Mouse (Mus musculus): ENCODE data around the gene Dnm3. TPM values are rescaled to one million over a fixed set of nuclear protein-coding genes. Genes with fewer than 3 reads are reported as not detected.
"Not testable (repeated sequence)": the region's sequence is repeated elsewhere in the genome, so short reads cannot be mapped to it uniquely, and the experiment has no call there.

Dnm3 gene
- polyA plus RNA-seq, 1 experiment from 2014 or later: 13.7 TPM

GRCm38 (mm10) chr1:162428904-162429303 is 48.9 kb downstream of the Dnm3 start:
- 34% methylated on average over 2 of the region's 2 CpGs for WGBS
- no peak overlapping the region for H3K4me3 ChIP-seq (replicated peaks)
- ATAC-seq (ENCODE audit: insufficient number of reproducible peaks, low FRiP score, low TSS enrichment, low read depth): no peak
- no peaks in the 10 kb centered on the region for H3K36me3 ChIP-seq
- H3K27me3 ChIP-seq: no peaks in the 10 kb centered on the region
- no peak overlapping the region for H3K4me2 ChIP-seq (replicated peaks)
- no peaks in the 10 kb centered on the region for H3K9me3 ChIP-seq (replicated peaks)
- no peaks in the 10 kb centered on the region for H3K4me1 ChIP-seq
- no peak overlapping the region for H3K27ac ChIP-seq (replicated peaks)
- H3K9ac ChIP-seq: no peak overlapping the region

- no peaks in the 10 kb centered on the region for H3K27me3 ChIP-seq
- no peak overlapping the region for H3K9ac ChIP-seq
- no peaks in the 10 kb centered on the region for H3K9me3 ChIP-seq (replicated peaks)
- no peaks in the 10 kb centered on the region for H3K36me3 ChIP-seq
- no peak overlapping the region for H3K4me3 ChIP-seq (replicated peaks)
- ATAC-seq (ENCODE audit: insufficient number of reproducible peaks, low FRiP score, low TSS enrichment, low read depth): no peak
- WGBS: 68% methylated on average over 15 of the region's 15 CpGs
- no peak overlapping the region for H3K27ac ChIP-seq (replicated peaks)
- H3K4me2 ChIP-seq (replicated peaks): no peak overlapping the region
- H3K4me1 ChIP-seq: no peaks in the 10 kb centered on the region
These were observed 51.8 kb downstream of the Dnm3 start for GRCm38 (mm10) chr1:162425930-162426478.

GRCm38 (mm10) chr1:162422826-162423225 is 55.0 kb downstream of the Dnm3 start:
- Histone ChIP-seq H3K27me3 (no peaks in the 10 kb centered on the region), H3K27ac (replicated peaks) (no peak overlapping the region), H3K36me3 (no peaks in the 10 kb centered on the region), H3K4me3 (replicated peaks) (no peak overlapping the region), H3K9me3 (replicated peaks) (no peaks in the 10 kb centered on the region), H3K4me2 (replicated peaks) (no peak overlapping the region), H3K4me1 (no peaks in the 10 kb centered on the region), H3K9ac (no peak overlapping the region)
- ATAC-seq (ENCODE audit: insufficient number of reproducible peaks, low FRiP score, low TSS enrichment, low read depth): no peak
- WGBS: 79% methylated on average over 6 of the region's 6 CpGs

DNA sequence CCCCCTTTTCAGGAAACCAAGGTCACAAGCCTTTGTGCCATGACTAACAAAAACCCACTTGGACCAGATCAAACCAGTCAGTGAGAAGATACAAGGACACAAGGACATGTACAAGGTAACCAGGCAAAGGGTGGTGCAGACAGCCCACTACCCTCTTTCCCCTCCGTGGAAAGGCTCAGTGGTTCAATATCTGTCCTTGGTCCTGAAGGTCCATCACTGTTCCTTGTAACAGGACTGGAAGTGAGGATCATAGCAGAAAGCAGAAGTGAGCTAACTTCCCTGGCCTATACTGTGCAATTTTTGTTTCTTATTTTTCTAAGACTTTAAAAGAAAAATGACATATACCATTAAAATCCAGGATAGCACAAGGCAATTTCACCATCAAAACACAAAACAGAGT is 64.0 kb downstream of the Dnm3 start:
- no peak for ATAC-seq (ENCODE audit: insufficient number of reproducible peaks, low FRiP score, low TSS enrichment, low read depth)
- Histone ChIP-seq H3K36me3 (no peaks in the 10 kb centered on the region), H3K9ac (no peak overlapping the region), H3K9me3 (replicated peaks) (no peaks in the 10 kb centered on the region), H3K4me2 (replicated peaks) (no peak overlapping the region), H3K4me1 (no peaks in the 10 kb centered on the region), H3K27me3 (no peaks in the 10 kb centered on the region), H3K4me3 (replicated peaks) (no peak overlapping the region), H3K27ac (replicated peaks) (no peak overlapping the region)
- WGBS: 6% methylated on average over 1 of the region's 1 CpGs

- Histone ChIP-seq H3K9ac (no peak overlapping the region), H3K4me3 (replicated peaks) (no peak overlapping the region), H3K27ac (replicated peaks) (no peak overlapping the region), H3K27me3 (no peaks in the 10 kb centered on the region), H3K4me2 (replicated peaks) (no peak overlapping the region), H3K4me1 (no peaks in the 10 kb centered on the region), H3K36me3 (no peaks in the 10 kb centered on the region), H3K9me3 (replicated peaks) (no peaks in the 10 kb centered on the region)
- 53% methylated on average over 7 of the region's 7 CpGs for WGBS
- no peak for ATAC-seq (ENCODE audit: insufficient number of reproducible peaks, low FRiP score, low TSS enrichment, low read depth)
These were observed 64.9 kb downstream of the Dnm3 start for GRCm38 (mm10) chr1:162412787-162413429.

GRCm38 (mm10) chr1:162410207-162410965 is 67.4 kb downstream of the Dnm3 start:
- Histone ChIP-seq H3K27me3 (no peaks in the 10 kb centered on the region), H3K9me3 (replicated peaks) (no peaks in the 10 kb centered on the region), H3K4me2 (replicated peaks) (no peak overlapping the region), H3K4me3 (replicated peaks) (no peak overlapping the region), H3K4me1 (no peaks in the 10 kb centered on the region), H3K36me3 (no peaks in the 10 kb centered on the region), H3K27ac (replicated peaks) (no peak overlapping the region), H3K9ac (no peak overlapping the region)
- ATAC-seq (ENCODE audit: insufficient number of reproducible peaks, low FRiP score, low TSS enrichment, low read depth): no peak
- 68% methylated on average over 14 of the region's 14 CpGs for WGBS

DNA sequence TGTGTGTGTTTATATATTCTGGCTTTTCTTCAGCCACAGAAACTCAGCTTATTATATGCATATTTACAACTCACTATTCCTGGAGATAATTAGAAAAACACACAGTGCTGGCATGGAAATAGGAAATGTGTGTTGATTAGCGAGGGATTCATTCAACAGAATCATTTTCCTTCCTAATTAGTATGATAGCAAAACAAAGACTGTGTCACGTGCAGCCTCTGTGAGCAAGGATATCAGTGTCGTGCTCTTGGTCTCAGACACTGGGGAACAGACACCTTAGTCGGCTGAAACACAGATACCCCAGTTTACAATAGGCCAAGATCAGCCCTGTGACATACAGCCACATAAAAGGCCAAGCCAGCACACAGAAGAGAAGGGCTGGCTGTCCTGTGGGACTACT is 83.3 kb downstream of the Dnm3 start:
- no peak overlapping the region for H3K27ac ChIP-seq (replicated peaks)
- WGBS: 40% methylated on average over 4 of the region's 4 CpGs
- H3K27me3 ChIP-seq: no peaks in the 10 kb centered on the region
- H3K4me2 ChIP-seq (replicated peaks): no peak overlapping the region
- no peak for ATAC-seq (ENCODE audit: insufficient number of reproducible peaks, low FRiP score, low TSS enrichment, low read depth)
- no peaks in the 10 kb centered on the region for H3K4me1 ChIP-seq
- H3K36me3 ChIP-seq: no peaks in the 10 kb centered on the region
- H3K9me3 ChIP-seq (replicated peaks): no peaks in the 10 kb centered on the region
- no peak overlapping the region for H3K4me3 ChIP-seq (replicated peaks)
- H3K9ac ChIP-seq: no peak overlapping the region

DNA sequence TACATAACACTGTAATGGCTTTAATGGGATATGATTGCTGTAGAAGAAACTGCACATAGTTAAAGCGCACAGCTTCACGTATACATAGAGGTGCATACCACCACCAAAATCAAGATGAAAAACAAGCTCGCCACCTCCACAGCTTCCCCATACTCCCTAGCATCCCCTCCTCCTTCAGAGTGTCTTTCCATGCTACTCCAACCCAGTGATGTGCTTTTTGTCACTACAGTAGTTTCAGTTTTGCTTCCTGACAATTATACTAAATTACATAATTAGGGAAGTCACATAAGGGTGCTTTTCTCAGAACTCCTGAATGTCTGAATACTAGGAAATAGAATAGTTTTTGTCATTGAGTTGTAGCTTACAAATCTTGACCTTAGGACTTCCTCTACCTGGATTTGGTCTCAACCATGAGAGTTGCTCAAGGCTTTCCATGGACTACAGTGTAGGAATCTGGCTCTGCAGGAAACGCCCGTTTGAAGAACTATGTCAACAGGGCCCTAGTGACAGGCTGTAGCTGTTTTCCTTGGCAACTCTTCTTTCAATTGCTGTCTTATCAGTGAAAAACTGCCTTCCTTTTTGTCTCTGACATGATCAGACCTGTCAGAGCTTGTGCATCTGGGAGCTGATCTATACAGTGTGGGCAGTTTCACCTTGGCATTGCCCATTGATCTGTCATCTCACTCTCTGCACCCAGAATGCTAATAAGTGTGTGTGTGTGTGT is 89.2 kb downstream of the Dnm3 start:
- H3K4me2 ChIP-seq (replicated peaks): no peak overlapping the region
- no peaks in the 10 kb centered on the region for H3K4me1 ChIP-seq
- no peak for ATAC-seq (ENCODE audit: insufficient number of reproducible peaks, low FRiP score, low TSS enrichment, low read depth)
- H3K36me3 ChIP-seq: no peaks in the 10 kb centered on the region
- no peak overlapping the region for H3K4me3 ChIP-seq (replicated peaks)
- no peaks in the 10 kb centered on the region for H3K27me3 ChIP-seq
- no peak overlapping the region for H3K27ac ChIP-seq (replicated peaks)
- 64% methylated on average over 5 of the region's 5 CpGs for WGBS
- no peaks in the 10 kb centered on the region for H3K9me3 ChIP-seq (replicated peaks)
- H3K9ac ChIP-seq: no peak overlapping the region

- not testable (repeated sequence) for H3K9me3 ChIP-seq (replicated peaks); ATAC-seq (ENCODE audit: insufficient number of reproducible peaks, low FRiP score, low TSS enrichment, low read depth); H3K4me3 ChIP-seq (replicated peaks); H3K27me3 ChIP-seq; H3K27ac ChIP-seq (replicated peaks); H3K4me1 ChIP-seq; H3K36me3 ChIP-seq; H3K4me2 ChIP-seq (replicated peaks); H3K9ac ChIP-seq
- 89% methylated on average over 1 of the region's 1 CpGs for WGBS
These were observed 104.8 kb downstream of the Dnm3 start for GRCm38 (mm10) chr1:162373068-162373467.

DNA sequence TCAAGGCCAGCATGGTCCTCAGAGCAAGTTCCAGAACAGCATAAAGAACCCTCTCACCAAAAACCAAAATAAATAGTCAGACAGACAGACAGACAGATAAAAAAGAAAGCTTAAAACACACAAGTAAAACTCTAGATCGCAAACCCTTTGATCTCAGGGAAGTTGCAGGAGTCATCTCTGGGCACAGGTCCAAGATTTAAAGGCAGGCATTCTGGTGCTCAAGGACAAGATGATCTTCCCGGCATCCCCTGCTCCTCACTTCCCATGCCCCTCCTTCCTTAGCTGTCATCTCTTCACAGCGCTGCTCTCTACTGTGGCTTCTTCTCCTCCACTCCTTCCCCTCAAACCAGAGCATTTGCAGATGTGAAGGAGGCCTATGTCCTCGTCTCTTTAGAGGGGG is 108.1 kb downstream of the Dnm3 start:
- Histone ChIP-seq H3K4me1 (no peaks in the 10 kb centered on the region), H3K4me3 (replicated peaks) (no peak overlapping the region), H3K9ac (no peak overlapping the region), H3K4me2 (replicated peaks) (no peak overlapping the region), H3K27ac (replicated peaks) (no peak overlapping the region), H3K27me3 (no peaks in the 10 kb centered on the region), H3K36me3 (no peaks in the 10 kb centered on the region), H3K9me3 (replicated peaks) (no peaks in the 10 kb centered on the region)
- 59% methylated on average over 4 of the region's 4 CpGs for WGBS
- no peak for ATAC-seq (ENCODE audit: insufficient number of reproducible peaks, low FRiP score, low TSS enrichment, low read depth)

DNA sequence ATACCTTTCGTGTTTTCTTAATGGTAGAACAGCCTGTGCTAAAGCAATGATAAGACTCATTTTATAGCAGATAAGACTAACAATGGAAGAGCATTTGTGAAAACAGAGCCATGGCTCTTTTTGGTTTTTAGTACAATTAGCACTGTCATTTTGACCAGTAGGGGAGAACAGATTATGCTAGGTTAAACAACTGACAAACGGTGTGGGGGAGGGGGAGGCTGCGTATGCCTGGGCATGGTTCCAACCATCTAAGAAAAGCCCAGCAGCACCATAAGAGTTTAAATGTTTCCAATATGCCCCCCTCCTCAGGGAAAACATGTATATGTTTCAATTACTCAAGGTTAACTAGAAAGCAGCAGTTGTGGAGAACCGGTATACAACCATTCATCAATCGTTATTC is 115.9 kb downstream of the Dnm3 start:
- Histone ChIP-seq H3K27me3 (no peaks in the 10 kb centered on the region), H3K4me2 (replicated peaks) (no peak overlapping the region), H3K36me3 (no peaks in the 10 kb centered on the region), H3K27ac (replicated peaks) (no peak overlapping the region), H3K4me3 (replicated peaks) (no peak overlapping the region), H3K9ac (no peak overlapping the region), H3K9me3 (replicated peaks) (no peaks in the 10 kb centered on the region), H3K4me1 (peaks cover 19% of the 10 kb centered on the region; the same call in 1 of the 2 replicates)
- no peak for ATAC-seq (ENCODE audit: insufficient number of reproducible peaks, low FRiP score, low TSS enrichment, low read depth)
- 31% methylated on average over 5 of the region's 5 CpGs for WGBS

Data from embryonic facial prominence, embryonic 15.5 days (tissue).